Mouse (Mus musculus): ENCODE results near the gene Krtap27-1.

DNA sequence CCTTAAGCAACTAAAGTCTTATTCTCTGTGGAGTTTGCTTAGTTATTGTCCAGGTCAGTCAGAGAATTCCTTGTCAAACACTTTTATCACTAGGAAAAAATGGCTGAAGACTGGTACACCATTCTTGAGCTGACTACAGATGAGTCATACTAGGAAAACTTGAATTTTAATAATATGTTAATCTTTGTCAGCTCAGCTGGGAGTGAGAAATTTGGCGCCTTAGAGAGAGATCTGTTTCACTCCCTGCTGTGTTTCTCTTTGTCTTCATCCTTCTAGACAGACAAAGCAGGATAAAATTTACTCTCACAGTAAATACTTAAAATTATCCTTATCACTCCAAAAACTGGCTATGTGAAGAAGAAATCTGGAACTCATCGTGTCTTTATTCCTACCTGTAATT, 9.8 kb upstream of the Krtap27-1 start:
- TF ChIP-seq POLR2A (IDR thresholded peaks at IDR 0.05; ENCODE audit: low read depth, low read length) = no peak
- no peak for TF ChIP-seq CTCF (IDR thresholded peaks at IDR 0.05; ENCODE audit: extremely low read depth, insufficient read depth, insufficient read length, insufficient replicate concordance)
